Mouse (Mus musculus) kidney, embryonic 16.5 days (tissue): Measurements from ENCODE around the gene Pde4b. TPM values are rescaled to one million over a fixed set of nuclear protein-coding genes. Genes with fewer than 3 reads are reported as not detected.

Experiments used
- ATAC-seq: fragments of 200-750 bp; cut with Nextera tagmentation; 2 replicates; pipeline ENCODE4 v1.8.0; 2017; ENCODE audit warnings: moderate TSS enrichment; ENCODE audit not compliant: low FRiP score, low TSS enrichment
- H3K27ac ChIP-seq: fragments of 300-500 bp; sonication (generic); 2 replicates; pipeline ENCODE4 v1.5.1; 2014; ENCODE audit warnings: low read length
- H3K27me3 ChIP-seq: fragments of 300-500 bp; sonication (generic); 2 replicates; pipeline ENCODE4 v1.6.1; 2014; ENCODE audit warnings: low read length, control low read depth, mixed read lengths; ENCODE audit not compliant: insufficient read depth
- H3K36me3 ChIP-seq: fragments of 300-500 bp; sonication (generic); 2 replicates; pipeline ENCODE4 v1.6.1; 2014; ENCODE audit warnings: low read length, control low read depth, mixed read lengths; ENCODE audit not compliant: insufficient read depth
- H3K4me1 ChIP-seq: fragments of 300-500 bp; sonication (generic); 2 replicates; pipeline ENCODE4 v1.6.1; 2014; ENCODE audit warnings: low read length, control low read depth, mixed read lengths; ENCODE audit not compliant: insufficient read depth
- H3K4me2 ChIP-seq: fragments of 300-500 bp; sonication (generic); replicated peaks from 2 replicates; pipeline ENCODE4 v1.6.1; 2014; ENCODE audit warnings: low read depth, low read length
- H3K4me3 ChIP-seq: fragments of 300-500 bp; sonication (generic); 2 replicates; pipeline ENCODE4 v1.5.1; 2014; ENCODE audit warnings: mild to moderate bottlenecking, low read length
- H3K9ac ChIP-seq: fragments of 300-500 bp; sonication (generic); replicated peaks from 2 replicates; pipeline ENCODE4 v1.6.1; 2014; ENCODE audit warnings: low read length
- H3K9me3 ChIP-seq: fragments of 300-500 bp; sonication (generic); 2 replicates; pipeline ENCODE4 v1.6.1; 2016; ENCODE audit warnings: low read length, control low read depth
- WGBS: fragments of 180-500 bp; shearing (Covaris S2); extraction: QIAGEN DNeasy Blood & Tissue Kit; methylation state at CpG from one replicate; pipeline ENCODE4 v1.1.7; 2014; 5-methylcytosine and 5-hydroxymethylcytosine counted together
- polyA plus RNA-seq: library from polyadenylated mRNA; unstranded; fragments of >200 nt; fragmentation: Nextera tagmentation; extraction: Ambion mirVana; gene quantifications from 2 replicates; pipeline ENCODE4 v1.2.1, GENCODE M21; 2015

Pde4b gene
- polyA plus RNA-seq, 1 experiment from 2014 or later: 15.5 TPM

DNA sequence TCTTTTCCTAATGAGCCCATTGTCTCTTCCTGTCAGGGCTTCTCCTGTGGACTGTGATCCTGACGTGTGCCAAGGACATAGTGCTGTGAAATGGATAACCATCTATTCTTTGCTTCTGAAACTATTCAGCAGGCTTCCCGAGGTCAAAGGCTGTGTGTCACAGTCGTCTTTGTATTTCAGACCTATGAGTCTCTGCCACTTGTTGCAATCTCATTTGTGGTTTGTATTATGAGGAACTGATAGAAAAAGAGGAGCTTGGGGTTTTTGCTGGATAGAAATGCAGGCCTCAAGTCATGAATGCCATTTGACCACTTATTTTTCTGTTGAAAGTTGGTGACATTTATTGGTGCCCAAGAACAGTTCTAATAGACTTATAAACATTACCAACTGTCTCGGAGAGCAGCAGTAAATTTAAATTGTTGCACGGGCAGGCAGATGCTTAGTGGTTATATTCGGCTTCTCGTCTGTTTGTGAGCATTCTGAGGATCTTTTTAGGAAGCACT lies 85.4 kb downstream of the Pde4b start:
- H3K27ac ChIP-seq: no peak overlapping the region
- H3K4me1 ChIP-seq: no peaks in the 10 kb centered on the region
- 68% methylated on average over 7 of the region's 7 CpGs for WGBS
- no peak overlapping the region for H3K4me3 ChIP-seq
- no peaks in the 10 kb centered on the region for H3K27me3 ChIP-seq
- H3K9ac ChIP-seq: no peak overlapping the region
- no peak for ATAC-seq
- H3K4me2 ChIP-seq: no peak overlapping the region
- H3K36me3 ChIP-seq: no peaks in the 10 kb centered on the region
- H3K9me3 ChIP-seq: no peaks in the 10 kb centered on the region

DNA sequence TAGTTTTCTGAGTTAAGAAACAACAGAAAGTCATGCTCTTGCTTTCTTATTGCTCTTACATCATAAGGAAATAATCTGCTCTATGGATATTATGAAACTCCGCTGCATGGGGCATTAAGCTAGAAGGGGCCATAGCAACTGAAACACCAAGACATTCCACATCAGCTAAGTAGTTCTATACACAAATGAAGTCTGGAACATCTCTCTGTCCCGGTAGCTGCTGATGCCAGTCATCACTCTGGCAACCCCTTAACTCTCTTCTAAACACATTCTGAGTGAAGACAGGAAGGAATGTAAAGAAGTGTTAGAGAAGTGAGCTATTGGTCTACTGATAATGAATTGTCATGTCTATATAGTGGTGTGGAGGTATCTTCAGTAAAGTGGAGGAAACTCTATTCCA lies 88.6 kb downstream of the Pde4b start:
- WGBS: 83% methylated on average over 2 of the region's 2 CpGs
- no peak for ATAC-seq

DNA sequence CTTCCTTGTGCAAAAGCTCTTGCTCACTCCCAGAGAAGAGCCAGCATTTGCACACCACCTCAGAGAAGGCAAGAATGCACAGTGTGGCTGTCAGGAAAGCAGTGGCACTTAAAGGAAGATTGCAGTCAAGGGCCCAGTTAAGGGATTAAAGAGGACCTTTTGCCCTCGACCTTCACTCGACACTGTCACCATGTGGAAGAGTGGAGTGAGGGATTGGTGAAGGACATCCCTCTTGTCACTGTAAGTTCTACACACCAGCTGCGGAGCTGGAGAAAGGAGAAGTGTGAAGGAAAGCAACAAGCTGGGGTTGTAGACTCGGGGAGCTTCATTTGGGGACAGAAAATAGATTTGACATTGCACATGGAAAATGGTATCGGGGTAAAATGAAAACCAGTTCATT lies 89.9 kb downstream of the Pde4b start:
- 65% methylated on average over 5 of the region's 5 CpGs for WGBS

More for the DNA sequence above, 88.6 kb downstream of the Pde4b start:
- H3K4me1 ChIP-seq: no peaks in the 10 kb centered on the region
- H3K27ac ChIP-seq: no peak overlapping the region
- no peak overlapping the region for H3K9ac ChIP-seq
- no peaks in the 10 kb centered on the region for H3K9me3 ChIP-seq
- no peak overlapping the region for H3K4me2 ChIP-seq
- H3K27me3 ChIP-seq: no peaks in the 10 kb centered on the region
- no peaks in the 10 kb centered on the region for H3K36me3 ChIP-seq
- H3K4me3 ChIP-seq: no peak overlapping the region

DNA sequence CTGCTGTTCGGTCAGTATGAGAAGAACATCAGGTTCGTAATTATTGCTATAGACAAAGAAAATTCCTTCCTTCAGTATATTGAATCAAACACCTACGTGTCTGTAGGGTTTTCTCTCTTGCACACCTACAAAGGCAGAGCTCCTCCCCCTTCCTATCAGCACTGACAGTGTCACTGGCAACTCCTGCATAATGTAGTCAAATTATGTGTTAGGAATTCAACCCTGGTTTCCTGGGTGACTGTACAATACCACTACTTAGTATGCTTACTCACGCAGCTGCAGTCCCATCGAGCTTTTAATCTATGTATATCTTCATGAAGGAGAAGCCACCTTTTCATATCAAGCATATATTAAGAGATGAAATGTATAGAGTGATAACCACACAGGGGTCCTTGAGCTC lies 99.5 kb downstream of the Pde4b start:
- Histone ChIP-seq H3K4me3 (no peak overlapping the region), H3K4me2 (no peak overlapping the region)

More for the DNA sequence above, 89.9 kb downstream of the Pde4b start:
- no peak overlapping the region for H3K27ac ChIP-seq
- H3K4me3 ChIP-seq: no peak overlapping the region
- no peak overlapping the region for H3K9ac ChIP-seq
- H3K4me1 ChIP-seq: no peaks in the 10 kb centered on the region
- H3K36me3 ChIP-seq: no peaks in the 10 kb centered on the region
- H3K27me3 ChIP-seq: no peaks in the 10 kb centered on the region
- H3K9me3 ChIP-seq: no peaks in the 10 kb centered on the region
- H3K4me2 ChIP-seq: no peak overlapping the region
- no peak for ATAC-seq

DNA sequence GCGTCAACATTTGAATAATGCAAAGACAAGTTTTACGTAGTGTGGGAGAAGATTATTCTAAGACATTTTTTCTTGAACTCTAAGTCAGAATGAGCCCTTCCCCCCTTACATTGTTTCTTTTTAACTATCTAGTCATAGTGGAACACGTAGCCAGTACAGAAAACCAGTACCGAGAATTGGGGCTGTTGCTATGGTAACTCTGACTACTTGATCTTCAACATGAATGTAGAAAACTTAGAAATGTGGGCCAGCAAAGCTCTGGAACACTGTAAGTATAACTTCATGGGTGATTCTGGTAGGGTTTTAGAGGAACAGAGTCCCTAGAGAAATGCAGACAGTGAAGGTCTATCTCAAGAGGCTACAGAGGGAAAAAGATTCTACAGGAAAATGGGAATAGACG lies 110.4 kb downstream of the Pde4b start:
- no peaks in the 10 kb centered on the region for H3K4me1 ChIP-seq
- WGBS: 84% methylated on average over 5 of the region's 5 CpGs
- H3K27me3 ChIP-seq: no peaks in the 10 kb centered on the region
- H3K9ac ChIP-seq: no peak overlapping the region
- H3K4me2 ChIP-seq: no peak overlapping the region
- no peaks in the 10 kb centered on the region for H3K36me3 ChIP-seq
- H3K4me3 ChIP-seq: no peak overlapping the region
- no peaks in the 10 kb centered on the region for H3K9me3 ChIP-seq
- no peak for ATAC-seq
- H3K27ac ChIP-seq: no peak overlapping the region

More for the DNA sequence above, 99.5 kb downstream of the Pde4b start:
- Histone ChIP-seq H3K9ac (no peak overlapping the region), H3K36me3 (no peaks in the 10 kb centered on the region), H3K27me3 (no peaks in the 10 kb centered on the region), H3K27ac (no peak overlapping the region), H3K4me1 (no peaks in the 10 kb centered on the region), H3K9me3 (no peaks in the 10 kb centered on the region)
- 86% methylated on average over 5 of the region's 5 CpGs for WGBS
- ATAC-seq: no peak

DNA sequence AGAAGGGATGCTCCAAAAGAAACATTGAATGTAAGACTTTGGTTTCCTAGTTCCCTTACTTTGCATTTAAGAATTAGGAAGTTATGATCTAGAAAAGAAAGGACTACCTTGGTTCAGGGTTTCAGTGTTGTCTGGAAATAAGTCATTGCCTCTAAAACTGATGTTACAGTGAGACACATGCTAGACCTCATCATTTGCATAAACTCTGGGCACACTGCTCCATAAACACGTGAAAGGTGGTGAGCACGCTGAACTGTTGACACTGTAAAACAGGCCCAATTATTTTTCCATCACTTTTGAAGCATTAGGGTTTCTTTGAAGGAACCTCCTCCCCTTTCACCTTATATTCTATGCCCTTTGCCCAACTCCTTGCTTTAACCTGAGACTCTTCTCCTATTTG lies 122.4 kb downstream of the Pde4b start:
- WGBS: 83% methylated on average over 2 of the region's 2 CpGs
- H3K9me3 ChIP-seq: no peaks in the 10 kb centered on the region
- H3K9ac ChIP-seq: no peak overlapping the region
- no peak overlapping the region for H3K27ac ChIP-seq
- no peaks in the 10 kb centered on the region for H3K27me3 ChIP-seq
- no peak for ATAC-seq
- H3K4me2 ChIP-seq: no peak overlapping the region
- no peaks in the 10 kb centered on the region for H3K4me1 ChIP-seq
- no peaks in the 10 kb centered on the region for H3K36me3 ChIP-seq
- no peak overlapping the region for H3K4me3 ChIP-seq

DNA sequence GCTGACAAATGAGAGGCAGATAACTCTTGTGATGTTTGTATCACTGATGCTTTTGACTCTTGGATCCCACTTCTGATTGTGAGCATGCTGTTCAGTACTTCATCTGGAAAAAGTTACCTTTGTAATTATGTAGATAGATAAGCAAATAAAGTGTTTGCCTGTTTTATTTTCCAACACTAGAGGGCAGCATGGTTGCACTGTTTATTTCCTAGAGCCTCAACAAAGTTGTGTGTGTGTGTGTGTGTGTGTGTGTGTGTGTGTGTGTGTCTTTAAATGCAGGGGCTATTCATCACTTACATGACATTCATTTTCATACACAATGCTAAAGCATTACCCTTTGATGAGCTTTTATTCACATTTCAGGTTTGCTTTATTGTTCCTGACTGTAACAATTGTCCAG lies 139.4 kb downstream of the Pde4b start:
- Histone ChIP-seq H3K27me3 (no peaks in the 10 kb centered on the region), H3K4me2 (no peak overlapping the region), H3K36me3 (no peaks in the 10 kb centered on the region), H3K9ac (no peak overlapping the region), H3K4me1 (no peaks in the 10 kb centered on the region), H3K4me3 (no peak overlapping the region), H3K9me3 (no peaks in the 10 kb centered on the region), H3K27ac (no peak overlapping the region)
- no peak for ATAC-seq

DNA sequence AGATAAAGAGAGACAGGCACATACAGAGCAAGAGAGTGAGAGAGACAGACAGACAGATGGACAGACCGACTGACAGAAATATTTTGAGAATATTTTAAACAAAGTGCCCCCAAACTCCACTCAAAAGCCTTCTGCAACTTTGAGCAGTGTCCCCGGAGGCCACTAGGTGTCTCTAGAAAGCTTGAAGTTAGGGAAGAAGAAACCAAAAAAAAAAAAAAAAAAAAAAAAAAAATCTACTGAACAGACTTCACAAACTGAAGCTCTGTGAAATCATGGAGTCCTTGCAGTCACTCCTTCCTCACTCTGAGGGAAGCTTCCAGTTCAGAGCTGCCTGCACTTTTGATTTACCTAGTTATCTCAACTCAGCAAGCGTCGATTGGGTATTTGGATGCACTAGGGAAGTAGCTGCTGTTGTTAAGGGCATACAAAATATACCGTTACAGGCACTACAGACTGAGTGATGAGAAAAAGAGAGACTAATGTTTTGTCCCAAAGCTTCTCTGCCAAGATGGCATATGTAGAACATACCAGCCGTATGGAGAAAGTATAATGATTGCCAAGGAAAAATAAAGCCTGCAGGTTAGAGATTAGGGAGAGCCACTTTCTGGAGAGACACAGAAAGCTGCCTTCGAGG lies 141.7 kb downstream of the Pde4b start:
- Histone ChIP-seq H3K9ac (no peak overlapping the region), H3K9me3 (no peaks in the 10 kb centered on the region), H3K4me3 (no peak overlapping the region), H3K36me3 (no peaks in the 10 kb centered on the region), H3K4me2 (no peak overlapping the region), H3K27me3 (no peaks in the 10 kb centered on the region), H3K27ac (no peak overlapping the region), H3K4me1 (no peaks in the 10 kb centered on the region)
- no peak for ATAC-seq
- WGBS: 54% methylated on average over 7 of the region's 7 CpGs

DNA sequence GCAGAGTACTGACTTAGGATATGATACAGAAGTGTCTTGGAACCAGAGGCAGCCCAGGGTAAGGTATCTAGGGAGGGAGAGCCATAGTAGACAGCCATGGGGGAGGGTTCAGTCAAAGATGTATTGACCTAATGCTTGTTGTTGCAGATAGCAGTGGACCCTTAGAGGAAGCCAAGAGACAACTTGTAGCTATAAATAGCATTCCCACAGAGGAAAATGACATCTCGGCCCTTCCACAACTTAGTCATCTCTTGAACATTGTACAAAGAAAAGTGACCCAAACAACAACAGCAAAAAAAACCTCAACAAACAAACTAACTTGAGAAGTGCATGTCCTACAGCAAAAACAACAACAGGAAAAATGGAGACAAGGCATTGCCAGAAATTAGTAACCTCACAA lies 143.6 kb downstream of the Pde4b start:
- H3K27ac ChIP-seq: no peak overlapping the region
- H3K36me3 ChIP-seq: no peaks in the 10 kb centered on the region
- H3K4me2 ChIP-seq: no peak overlapping the region
- 60% methylated on average over 1 of the region's 1 CpGs for WGBS
- ATAC-seq: no peak
- H3K27me3 ChIP-seq: no peaks in the 10 kb centered on the region
- H3K9me3 ChIP-seq: no peaks in the 10 kb centered on the region
- no peak overlapping the region for H3K4me3 ChIP-seq
- no peak overlapping the region for H3K9ac ChIP-seq
- H3K4me1 ChIP-seq: no peaks in the 10 kb centered on the region

DNA sequence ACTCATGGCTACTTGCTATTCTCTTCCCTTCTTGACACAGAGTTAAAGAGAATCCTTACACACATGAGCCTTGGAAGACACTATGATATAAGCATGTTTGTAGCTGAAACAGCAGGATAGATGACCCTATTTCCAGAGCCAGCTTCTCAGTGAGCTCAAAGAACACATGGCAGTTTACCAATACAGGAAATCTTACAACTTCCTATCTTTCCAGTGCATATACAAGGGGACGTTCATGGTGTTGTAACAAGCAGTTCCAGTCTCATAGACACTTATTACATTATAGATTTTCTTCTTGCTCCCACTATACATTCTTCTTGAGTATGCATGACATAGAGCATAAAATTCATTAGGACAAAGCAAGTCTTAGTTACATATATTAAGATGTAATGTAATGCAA lies 146.3 kb downstream of the Pde4b start:
- no peak for ATAC-seq

More for the DNA sequence above, 146.3 kb downstream of the Pde4b start:
- H3K27ac ChIP-seq: no peak overlapping the region
- H3K36me3 ChIP-seq: no peaks in the 10 kb centered on the region
- no peaks in the 10 kb centered on the region for H3K4me1 ChIP-seq
- no peak overlapping the region for H3K4me3 ChIP-seq
- 84% methylated on average over 1 of the region's 1 CpGs for WGBS
- no peaks in the 10 kb centered on the region for H3K27me3 ChIP-seq
- no peaks in the 10 kb centered on the region for H3K9me3 ChIP-seq
- H3K9ac ChIP-seq: no peak overlapping the region
- H3K4me2 ChIP-seq: no peak overlapping the region
